Mouse (Mus musculus) stomach, adult 2 months (tissue): ENCODE measurements around the gene Serinc3. TPM values are rescaled to one million over a fixed set of nuclear protein-coding genes. Genes with fewer than 3 reads are reported as not detected.

Source experiments
- polyA plus RNA-seq: library from polyadenylated mRNA; depleted of rRNA; stranded (reverse); fragments of >200 nt; gene quantifications from 2 replicates; pipeline ENCODE4 v1.2.3, GENCODE M21; 2012; rRNA removed

The Serinc3 gene
- 65.6 and 69.2 TPM in 2 replicates for polyA plus RNA-seq

GRCm38 (mm10) chr2:163644575-163645385 lies at the start of gene Serinc3:
Gene Serinc3 (minus strand): TSS chr2:163645131.

GRCm38 (mm10) chr2:163657975-163658886 lies 13.3 kb upstream of the Serinc3 start, which contains the start of gene Pkig:
Gene Pkig (plus strand): TSS chr2:163658386.

DNA sequence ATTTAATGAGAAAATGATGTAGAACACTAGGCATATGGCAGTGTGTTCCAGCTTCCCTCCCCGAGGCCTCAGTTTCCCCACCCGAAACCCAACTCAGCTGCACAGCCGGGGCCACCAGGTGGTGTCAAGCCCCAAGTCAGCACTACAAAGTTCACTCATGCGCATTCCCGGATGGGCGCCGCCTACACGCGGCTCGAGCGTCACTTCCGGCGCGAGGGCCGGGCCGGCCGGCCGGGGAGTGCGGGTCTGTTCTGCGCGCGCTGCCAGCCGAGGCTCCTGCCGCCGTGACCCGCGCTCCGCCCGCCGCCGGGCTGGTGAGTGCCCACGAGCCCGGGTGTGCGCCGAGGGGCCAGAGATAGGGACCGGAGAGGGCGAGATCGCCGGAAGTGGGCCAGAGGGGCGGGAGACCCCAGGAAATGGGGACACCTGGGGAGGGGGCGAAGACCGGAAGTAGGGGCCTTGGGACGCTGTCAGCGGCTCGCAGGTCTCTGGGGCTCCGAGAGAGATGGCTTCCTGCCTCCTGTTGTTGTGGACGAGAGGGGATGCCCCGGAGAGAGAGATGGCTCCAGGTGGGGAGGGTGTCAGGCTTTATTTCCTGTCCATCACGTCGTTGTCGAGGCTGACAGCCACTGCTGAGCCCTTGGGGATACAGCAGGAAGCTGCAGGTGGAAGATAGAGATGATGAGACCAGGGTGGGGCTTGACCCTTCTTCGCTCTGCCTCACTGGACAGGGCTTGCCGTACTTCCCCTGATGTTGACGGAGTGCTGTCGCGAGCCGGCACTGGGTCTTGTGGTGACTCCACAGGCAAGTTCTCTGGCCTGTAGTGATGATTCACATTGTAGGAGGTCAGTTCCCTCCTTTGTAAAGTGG lies 42.6 kb downstream of the Serinc3 start, which contains the start of gene Ttpal:
TSS of gene Ttpal (plus strand) at position 214 of the 871 bp plus-strand sequence.

Other genes with a start within 250 kb of the Serinc3 start
- 37.3 and 84.4 TPM in 2 replicates for gene Jph2, start 247.1 kb downstream of the Serinc3 start, polyA plus RNA-seq
- 2.0 and 2.9 TPM in 2 replicates for gene Oser1, start 220.4 kb downstream of the Serinc3 start, polyA plus RNA-seq
- 0.68 and 1.2 TPM in 2 replicates for gene Gdap1l1, start 206.7 kb downstream of the Serinc3 start, polyA plus RNA-seq
- 8.1 and 8.9 TPM in 2 replicates for gene Fitm2, start 172.5 kb downstream of the Serinc3 start, polyA plus RNA-seq
- 0.09 and 0.33 TPM in 2 replicates for gene R3hdml, start 152.8 kb downstream of the Serinc3 start, polyA plus RNA-seq
- 92.7 and 94.7 TPM in 2 replicates for gene Hnf4a, start 138.3 kb downstream of the Serinc3 start, polyA plus RNA-seq
- 8.6 and 9.8 TPM in 2 replicates for gene Ttpal, start 42.8 kb downstream of the Serinc3 start, polyA plus RNA-seq
- gene Pkig, start 13.3 kb upstream of the Serinc3 start, polyA plus RNA-seq: 54.6 and 92.8 TPM in 2 replicates
- 7.0 and 10.8 TPM in 2 replicates for gene Ada, start 105.1 kb upstream of the Serinc3 start, polyA plus RNA-seq
- 1.0 and 3.8 TPM in 2 replicates for gene Ccn5, start 175.7 kb upstream of the Serinc3 start, polyA plus RNA-seq
- gene Kcnk15, start 208.5 kb upstream of the Serinc3 start, polyA plus RNA-seq: 0.06 TPM in 1 of 2 replicates, not detected in the other